Mouse (Mus musculus) kidney, postnatal 0 days (tissue): ENCODE results near the gene Capn15. TPM values are rescaled to one million over a fixed set of nuclear protein-coding genes. Genes with fewer than 3 reads are reported as not detected.
A peak's percentile ranks its signal among the peaks of the same experiment; 100 is the strongest.

Source experiments
- ATAC-seq: fragments of 200-750 bp; cut with Nextera tagmentation; replicated peaks from 2 replicates; pipeline ENCODE4 v1.8.0; 2017; ENCODE audit warnings: low read depth, moderate number of reproducible peaks, moderate TSS enrichment, moderate library complexity; ENCODE audit not compliant: low FRiP score
- DNase-seq: peaks from one replicate; pipeline ENCODE4 v3.0.0-alpha.2; 2016; ENCODE audit warnings: low spot score
- H3K27ac ChIP-seq: fragments of 300-500 bp; sonication (generic); 2 replicates; pipeline ENCODE4 v1.5.1; 2014; ENCODE audit warnings: mild to moderate bottlenecking
- H3K27me3 ChIP-seq: fragments of 300-500 bp; sonication (generic); 2 replicates; pipeline ENCODE4 v1.6.1; 2014; ENCODE audit warnings: low read length, mixed read lengths; ENCODE audit not compliant: insufficient read depth
- H3K36me3 ChIP-seq: fragments of 300-500 bp; sonication (generic); 2 replicates; pipeline ENCODE4 v1.6.1; 2014; ENCODE audit warnings: low read length, mixed read lengths; ENCODE audit not compliant: insufficient read depth
- H3K4me1 ChIP-seq: fragments of 300-500 bp; sonication (generic); replicated peaks from 2 replicates; pipeline ENCODE4 v1.6.1; 2014; ENCODE audit warnings: antibody characterized with exemption, low read length, mixed read lengths; ENCODE audit not compliant: insufficient read depth
- H3K4me2 ChIP-seq: fragments of 300-500 bp; sonication (generic); 2 replicates; pipeline ENCODE4 v1.6.1; 2014; ENCODE audit warnings: mild to moderate bottlenecking, low read length, moderate library complexity, mixed read lengths
- H3K4me3 ChIP-seq: fragments of 300-500 bp; sonication (generic); replicated peaks from 2 replicates; pipeline ENCODE4 v1.5.1; 2014; ENCODE audit warnings: low read depth, low read length
- H3K9ac ChIP-seq: fragments of 300-500 bp; sonication (generic); 2 replicates; pipeline ENCODE4 v1.6.1; 2014; ENCODE audit warnings: low read depth, low read length
- H3K9me3 ChIP-seq: fragments of 300-500 bp; sonication (generic); replicated peaks from 2 replicates; pipeline ENCODE4 v1.6.1; 2016; ENCODE audit warnings: low read length, inconsistent platforms, mixed read lengths
- CTCF ChIP-seq: IDR thresholded peaks from 2 replicates; pipeline ENCODE4 v1.5.1; 2016; ENCODE audit warnings: antibody characterized with exemption, low read depth, mild to moderate bottlenecking, moderate library complexity
- WGBS: fragments of 180-500 bp; shearing (Covaris S2); extraction: QIAGEN DNeasy Blood & Tissue Kit; methylation state at CpG from one replicate; pipeline ENCODE4 v1.1.7; 2014; 5-methylcytosine and 5-hydroxymethylcytosine counted together
- polyA plus RNA-seq: library from polyadenylated mRNA; unstranded; fragments of >200 nt; fragmentation: Nextera tagmentation; extraction: Ambion mirVana; gene quantifications from 2 replicates; pipeline ENCODE4 v1.2.1, GENCODE M21; 2015

Gene Capn15
- polyA plus RNA-seq, 1 experiment from 2014 or later = 17.0 TPM

DNA sequence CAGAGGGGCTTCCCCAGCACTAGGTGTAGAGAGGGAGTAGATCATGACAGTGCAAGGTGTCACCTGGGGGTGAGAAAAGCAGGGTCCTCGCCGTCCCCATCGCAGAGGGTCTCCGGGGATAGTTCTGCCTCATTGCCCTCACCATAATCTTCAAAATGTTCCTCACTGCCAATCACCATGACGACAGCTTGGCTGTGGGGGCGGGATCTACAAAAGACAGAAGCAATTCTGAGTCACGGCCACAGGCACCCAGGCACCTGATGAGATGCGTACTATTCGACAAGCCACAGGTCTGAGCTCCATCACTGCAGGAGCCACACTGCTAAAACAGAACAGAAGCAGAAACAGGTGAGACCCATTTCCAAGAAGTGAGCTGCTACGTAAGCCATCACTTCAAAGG is 28.1 kb upstream of the Capn15 start:
- ATAC-seq (no peak), DNase-seq (no peak)
- Histone ChIP-seq H3K4me2 (no peak overlapping the region), H3K4me3 (no peak overlapping the region), H3K36me3 (peaks cover 7% of the 10 kb centered on the region; the same call in 1 of the 2 replicates), H3K4me1 (no peaks in the 10 kb centered on the region), H3K9me3 (no peaks in the 10 kb centered on the region), H3K27ac (no peak overlapping the region), H3K27me3 (no peaks in the 10 kb centered on the region), H3K9ac (no peak overlapping the region)
- 83% methylated on average over 10 of the region's 10 CpGs for WGBS
- no peak for TF ChIP-seq CTCF

DNA sequence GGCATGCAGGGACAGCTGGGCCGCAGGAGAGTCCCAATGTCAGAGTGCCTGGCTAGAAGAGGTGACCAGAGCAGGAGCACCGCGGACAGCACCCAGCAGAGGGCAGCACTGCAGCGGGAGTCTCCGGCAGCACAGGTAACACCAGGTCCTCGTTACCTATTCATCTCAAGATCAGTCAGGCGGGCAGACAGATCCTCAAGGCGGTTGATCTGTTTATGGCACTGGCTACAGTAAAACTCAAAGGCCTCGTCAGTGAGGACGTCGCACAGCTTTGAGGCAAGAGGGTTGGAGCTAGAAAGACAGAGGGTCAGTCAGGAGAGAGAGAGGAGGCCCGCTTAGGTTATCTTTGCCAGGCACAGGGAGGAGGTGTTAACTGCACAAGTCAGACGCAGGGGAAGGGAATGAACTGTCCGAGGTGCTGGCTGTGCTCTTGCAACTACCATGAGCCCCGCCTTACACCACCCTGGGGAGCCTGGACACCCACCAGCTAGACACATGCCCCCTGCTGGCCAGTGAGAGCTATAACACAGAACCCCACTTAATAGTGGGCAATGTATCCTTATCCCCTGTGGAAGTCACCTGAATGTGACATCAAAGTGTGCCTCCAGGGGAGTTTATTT is 26.4 kb upstream of the Capn15 start:
- 3% methylated on average over 15 of the region's 15 CpGs for WGBS
- peak; percentile 79 for ATAC-seq
- peak; percentile 79 for TF ChIP-seq CTCF
- peaks cover 7% of the 10 kb centered on the region; the same call in 1 of the 2 replicates for H3K36me3 ChIP-seq
- H3K27me3 ChIP-seq = no peaks in the 10 kb centered on the region
- peak overlapping the region; percentile 8; the same call in 1 of the 2 replicates for H3K4me2 ChIP-seq
- no peaks in the 10 kb centered on the region for H3K4me1 ChIP-seq
- peak; percentile 94 for DNase-seq
- no peak overlapping the region for H3K4me3 ChIP-seq
- 0 out of 2 replicates have a peak overlapping the region, but pooled peaks have one; percentile 5 for H3K27ac ChIP-seq
- H3K9ac ChIP-seq = no peak overlapping the region
- no peaks in the 10 kb centered on the region for H3K9me3 ChIP-seq

DNA sequence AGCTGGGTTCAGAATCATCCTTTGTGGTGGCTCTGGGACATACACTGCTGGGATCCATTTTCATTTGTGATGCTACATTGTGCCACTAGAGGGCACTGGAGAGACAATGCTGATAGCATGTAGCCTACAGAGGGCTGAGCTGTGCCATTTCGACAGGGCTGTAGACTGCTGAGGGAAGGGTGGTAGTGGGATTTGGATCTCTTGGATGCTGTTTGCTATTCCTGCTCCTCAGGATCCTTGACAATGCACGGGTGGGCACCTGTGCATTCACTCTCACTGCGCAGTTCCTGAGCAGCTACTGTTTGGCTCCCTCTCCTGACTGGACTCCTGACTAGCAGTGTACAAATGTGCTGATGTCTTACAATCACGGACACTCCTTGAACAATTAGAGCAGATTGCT is 23.9 kb upstream of the Capn15 start:
- no peaks in the 10 kb centered on the region for H3K4me1 ChIP-seq
- no peak overlapping the region for H3K9ac ChIP-seq
- peaks cover 7% of the 10 kb centered on the region; the same call in 1 of the 2 replicates for H3K36me3 ChIP-seq
- H3K27me3 ChIP-seq = no peaks in the 10 kb centered on the region
- 35% methylated on average over 4 of the region's 4 CpGs for WGBS
- H3K27ac ChIP-seq = no peak overlapping the region
- H3K4me3 ChIP-seq = no peak overlapping the region
- H3K9me3 ChIP-seq = no peaks in the 10 kb centered on the region
- peak; percentile 96 for TF ChIP-seq CTCF
- DNase-seq (peak; percentile 81), ATAC-seq (peak; percentile 29; the same call in 1 of the 2 replicates)
- H3K4me2 ChIP-seq = no peak overlapping the region

- Histone ChIP-seq H3K4me3 (no peak overlapping the region), H3K9me3 (no peaks in the 10 kb centered on the region), H3K4me1 (no peaks in the 10 kb centered on the region), H3K27me3 (no peaks in the 10 kb centered on the region), H3K4me2 (no peak overlapping the region), H3K9ac (no peak overlapping the region), H3K36me3 (peaks cover 7% of the 10 kb centered on the region; the same call in 1 of the 2 replicates), H3K27ac (no peak overlapping the region)
- no peak for ATAC-seq
- no peak for TF ChIP-seq CTCF
- 84% methylated on average over 7 of the region's 7 CpGs for WGBS
- DNase-seq = no peak
These were observed 23.2 kb upstream of the Capn15 start for GRCm38 (mm10) chr17:26008787-26009186.

GRCm38 (mm10) chr17:26008331-26008730 is 22.7 kb upstream of the Capn15 start:
- H3K4me2 ChIP-seq = no peak overlapping the region
- H3K4me1 ChIP-seq = no peaks in the 10 kb centered on the region
- ATAC-seq (no peak), DNase-seq (no peak)
- H3K27me3 ChIP-seq = no peaks in the 10 kb centered on the region
- H3K9ac ChIP-seq = no peak overlapping the region
- no peak overlapping the region for H3K4me3 ChIP-seq
- H3K9me3 ChIP-seq = no peaks in the 10 kb centered on the region
- no peak overlapping the region for H3K27ac ChIP-seq
- peaks cover 10% of the 10 kb centered on the region; the same call in 1 of the 2 replicates for H3K36me3 ChIP-seq
- no peak for TF ChIP-seq CTCF

GRCm38 (mm10) chr17:26007646-26008045 is 22.1 kb upstream of the Capn15 start:
- no peaks in the 10 kb centered on the region for H3K27me3 ChIP-seq
- DNase-seq (peak; percentile 26), ATAC-seq (no peak)
- no peak overlapping the region for H3K9ac ChIP-seq
- H3K4me1 ChIP-seq = no peaks in the 10 kb centered on the region
- no peaks in the 10 kb centered on the region for H3K9me3 ChIP-seq
- 33% methylated on average over 2 of the region's 2 CpGs for WGBS
- no peak overlapping the region for H3K27ac ChIP-seq
- no peak overlapping the region for H3K4me2 ChIP-seq
- peaks cover 10% of the 10 kb centered on the region; the same call in 1 of the 2 replicates for H3K36me3 ChIP-seq
- H3K4me3 ChIP-seq = no peak overlapping the region
- TF ChIP-seq CTCF = no peak
